Mouse (Mus musculus): Measurements from ENCODE around the gene Taf4. TPM values are rescaled to one million over a fixed set of nuclear protein-coding genes. Genes with fewer than 3 reads are reported as not detected.
A peak's percentile ranks its signal among the peaks of the same experiment; 100 is the strongest.

Gene Taf4
- total RNA-seq (2018; cell fraction: chromatin; rRNA removed), result 10 to 100 TPM in 25 of 26 experiments, 1 to 10 TPM in 1; 9.2 to 64.5 (median 41.5) TPM
- total RNA-seq (2018; cell fraction: cytosol; rRNA removed), result 10 to 100 TPM; 10.1 to 21.3 (median 17.0) TPM
- total RNA-seq (2018; cell fraction: nucleus; rRNA removed), result 10 to 100 TPM; 14.9 to 48.5 (median 28.3) TPM
- polyA plus RNA-seq (2018), result 10.4 to 14.0 TPM (median 11.8 TPM) in 3 replicates

- WGBS (ENCODE audit: missing documents), result 1% methylated on average over 39 of the region's 84 CpGs
- Histone ChIP-seq H3K4me3 (ENCODE audit: inconsistent target) (peak within 1 kb of the TSS; percentile 51), H3K79me2 (ENCODE audit: inconsistent target) (peaks cover 34% of the 10 kb centered on the region), H3K27ac (peak within 1 kb of the TSS; percentile 70), H3K36me3 (ENCODE audit: inconsistent target) (no peaks in the 10 kb centered on the region)
Observed at GRCm38 (mm10) chr2:179976628-179977343, at the start of gene Taf4. Taf4 (minus strand) TSS chr2:179976646.

- peaks cover 22% of the 10 kb centered on the region; the same call in 1 of the 2 replicates for H3K79me2 ChIP-seq (ENCODE audit: inconsistent target)
- H3K4me3 ChIP-seq (ENCODE audit: inconsistent target), result peak overlapping the region; percentile 41
- no peak overlapping the region for H3K27ac ChIP-seq
- 36% methylated on average over 6 of the region's 6 CpGs for WGBS (ENCODE audit: missing documents)
- peaks cover 26% of the 10 kb centered on the region for H3K36me3 ChIP-seq (ENCODE audit: inconsistent target)
Observed at GRCm38 (mm10) chr2:180025861-180026200, 49.4 kb upstream of the Taf4 start.

GRCm38 (mm10) chr2:180025135-180025860, 48.9 kb upstream of the Taf4 start:
- WGBS (ENCODE audit: missing documents), result under 1% methylated on average over 55 of the region's 84 CpGs
- Histone ChIP-seq H3K27ac (no peak overlapping the region), H3K36me3 (ENCODE audit: inconsistent target) (peaks cover 21% of the 10 kb centered on the region; the same call in 1 of the 2 replicates), H3K4me3 (ENCODE audit: inconsistent target) (peak overlapping the region; percentile 41), H3K79me2 (ENCODE audit: inconsistent target) (peaks cover 22% of the 10 kb centered on the region; the same call in 1 of the 2 replicates)

GRCm38 (mm10) chr2:180024401-180025098, 48.1 kb upstream of the Taf4 start, which contains the start of gene Lsm14b:
Lsm14b (plus strand) TSS chr2:180024987.
- Histone ChIP-seq H3K4me3 (ENCODE audit: inconsistent target) (peak within 1 kb of the TSS; percentile 47), H3K27ac (no peak within 1 kb of the TSS), H3K36me3 (ENCODE audit: inconsistent target) (peaks cover 14% of the 10 kb centered on the region; the same call in 1 of the 2 replicates), H3K79me2 (ENCODE audit: inconsistent target) (peaks cover 22% of the 10 kb centered on the region; the same call in 1 of the 2 replicates)
- WGBS (ENCODE audit: missing documents), result under 1% methylated on average over 63 of the region's 80 CpGs

GRCm38 (mm10) chr2:180022751-180023150, 46.3 kb upstream of the Taf4 start:
- 90% methylated on average over 2 of the region's 6 CpGs for WGBS (ENCODE audit: missing documents)
- H3K36me3 ChIP-seq (ENCODE audit: inconsistent target), result no peaks in the 10 kb centered on the region
- H3K4me3 ChIP-seq (ENCODE audit: inconsistent target), result no peak overlapping the region
- H3K27ac ChIP-seq, result no peak overlapping the region
- H3K79me2 ChIP-seq (ENCODE audit: inconsistent target), result peaks cover 22% of the 10 kb centered on the region; the same call in 1 of the 2 replicates

- Histone ChIP-seq H3K36me3 (ENCODE audit: inconsistent target) (no peaks in the 10 kb centered on the region), H3K4me3 (ENCODE audit: inconsistent target) (no peak overlapping the region), H3K79me2 (ENCODE audit: inconsistent target) (peaks cover 5% of the 10 kb centered on the region; the same call in 1 of the 2 replicates), H3K27ac (no peak overlapping the region)
- 73% methylated on average over 7 of the region's 8 CpGs for WGBS (ENCODE audit: missing documents)
Observed at GRCm38 (mm10) chr2:180020919-180021318, 44.5 kb upstream of the Taf4 start.

- no peaks in the 10 kb centered on the region for H3K36me3 ChIP-seq (ENCODE audit: inconsistent target)
- no peak overlapping the region for H3K4me3 ChIP-seq (ENCODE audit: inconsistent target)
- WGBS (ENCODE audit: missing documents), result 94% methylated on average over 7 of the region's 7 CpGs
- no peaks in the 10 kb centered on the region for H3K79me2 ChIP-seq (ENCODE audit: inconsistent target)
- no peak overlapping the region for H3K27ac ChIP-seq
Observed at GRCm38 (mm10) chr2:180020091-180020661, 43.7 kb upstream of the Taf4 start.

- H3K4me3 ChIP-seq (ENCODE audit: inconsistent target), result no peak overlapping the region
- H3K36me3 ChIP-seq (ENCODE audit: inconsistent target), result no peaks in the 10 kb centered on the region
- no peak overlapping the region for H3K27ac ChIP-seq
- WGBS (ENCODE audit: missing documents), result 82% methylated on average over 8 of the region's 9 CpGs
- no peaks in the 10 kb centered on the region for H3K79me2 ChIP-seq (ENCODE audit: inconsistent target)
Observed at GRCm38 (mm10) chr2:180018573-180018972, 42.1 kb upstream of the Taf4 start.

GRCm38 (mm10) chr2:180017632-180018031, 41.2 kb upstream of the Taf4 start:
- no peak overlapping the region for H3K4me3 ChIP-seq (ENCODE audit: inconsistent target)
- WGBS (ENCODE audit: missing documents), result 94% methylated on average over 4 of the region's 4 CpGs
- H3K36me3 ChIP-seq (ENCODE audit: inconsistent target), result no peaks in the 10 kb centered on the region
- H3K27ac ChIP-seq, result no peak overlapping the region
- H3K79me2 ChIP-seq (ENCODE audit: inconsistent target), result no peaks in the 10 kb centered on the region

GRCm38 (mm10) chr2:180013686-180014085, 37.2 kb upstream of the Taf4 start:
- Histone ChIP-seq H3K79me2 (ENCODE audit: inconsistent target) (no peaks in the 10 kb centered on the region), H3K27ac (no peak overlapping the region), H3K4me3 (ENCODE audit: inconsistent target) (no peak overlapping the region), H3K36me3 (ENCODE audit: inconsistent target) (no peaks in the 10 kb centered on the region)
- 89% methylated on average over 7 of the region's 7 CpGs for WGBS (ENCODE audit: missing documents)

- WGBS (ENCODE audit: missing documents), result 92% methylated on average over 6 of the region's 6 CpGs
- H3K4me3 ChIP-seq (ENCODE audit: inconsistent target), result no peak overlapping the region
- no peaks in the 10 kb centered on the region for H3K79me2 ChIP-seq (ENCODE audit: inconsistent target)
- no peaks in the 10 kb centered on the region for H3K36me3 ChIP-seq (ENCODE audit: inconsistent target)
- no peak overlapping the region for H3K27ac ChIP-seq
Observed at GRCm38 (mm10) chr2:180011370-180011769, 34.9 kb upstream of the Taf4 start.

GRCm38 (mm10) chr2:180010686-180011085, 34.2 kb upstream of the Taf4 start:
- Histone ChIP-seq H3K27ac (no peak overlapping the region), H3K36me3 (ENCODE audit: inconsistent target) (no peaks in the 10 kb centered on the region), H3K4me3 (ENCODE audit: inconsistent target) (no peak overlapping the region), H3K79me2 (ENCODE audit: inconsistent target) (no peaks in the 10 kb centered on the region)
- 95% methylated on average over 6 of the region's 7 CpGs for WGBS (ENCODE audit: missing documents)

- 65% methylated on average over 9 of the region's 9 CpGs for WGBS (ENCODE audit: missing documents)
- Histone ChIP-seq H3K36me3 (ENCODE audit: inconsistent target) (no peaks in the 10 kb centered on the region), H3K27ac (no peak overlapping the region), H3K79me2 (ENCODE audit: inconsistent target) (no peaks in the 10 kb centered on the region), H3K4me3 (ENCODE audit: inconsistent target) (no peak overlapping the region)
Observed at GRCm38 (mm10) chr2:180006352-180007017, 30.0 kb upstream of the Taf4 start.

Measured in macrophage (primary cell).